Mouse (Mus musculus) NIH3T3 (cell line): ENCODE results near the gene Parg.
A peak's percentile ranks its signal among the peaks of the same experiment; 100 is the strongest.

Source experiments
- DNase-seq: peaks from one replicate; pipeline ENCODE4 v3.0.0-alpha.2; 2012; ENCODE audit warnings: low read depth

Gene Parg

GRCm38 (mm10) chr14:32179393-32180195 lies 22.2 kb upstream of the Parg start:
- no peak for DNase-seq

DNA sequence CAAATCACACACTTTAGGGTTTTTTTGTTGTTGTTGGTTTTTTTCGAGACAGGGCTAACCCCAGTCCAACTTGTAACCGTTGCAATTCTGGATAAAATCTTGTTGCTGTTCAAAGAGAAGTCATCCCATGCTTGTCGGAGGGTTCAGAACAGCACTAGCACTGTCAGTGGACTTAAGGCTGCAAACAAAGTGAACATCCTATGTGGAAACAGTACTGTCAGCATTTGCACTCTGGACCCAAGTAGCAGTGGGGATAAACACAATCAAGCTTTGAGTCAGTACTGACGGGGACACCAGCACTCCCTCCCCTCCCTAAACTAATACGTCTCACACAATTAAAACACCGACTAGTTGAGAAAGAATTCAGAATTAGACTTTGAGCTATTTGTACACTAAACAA lies 20.9 kb upstream of the Parg start:
- no peak for DNase-seq

- DNase-seq, result no peak
Observed at GRCm38 (mm10) chr14:32183846-32184245, 17.9 kb upstream of the Parg start.

DNA sequence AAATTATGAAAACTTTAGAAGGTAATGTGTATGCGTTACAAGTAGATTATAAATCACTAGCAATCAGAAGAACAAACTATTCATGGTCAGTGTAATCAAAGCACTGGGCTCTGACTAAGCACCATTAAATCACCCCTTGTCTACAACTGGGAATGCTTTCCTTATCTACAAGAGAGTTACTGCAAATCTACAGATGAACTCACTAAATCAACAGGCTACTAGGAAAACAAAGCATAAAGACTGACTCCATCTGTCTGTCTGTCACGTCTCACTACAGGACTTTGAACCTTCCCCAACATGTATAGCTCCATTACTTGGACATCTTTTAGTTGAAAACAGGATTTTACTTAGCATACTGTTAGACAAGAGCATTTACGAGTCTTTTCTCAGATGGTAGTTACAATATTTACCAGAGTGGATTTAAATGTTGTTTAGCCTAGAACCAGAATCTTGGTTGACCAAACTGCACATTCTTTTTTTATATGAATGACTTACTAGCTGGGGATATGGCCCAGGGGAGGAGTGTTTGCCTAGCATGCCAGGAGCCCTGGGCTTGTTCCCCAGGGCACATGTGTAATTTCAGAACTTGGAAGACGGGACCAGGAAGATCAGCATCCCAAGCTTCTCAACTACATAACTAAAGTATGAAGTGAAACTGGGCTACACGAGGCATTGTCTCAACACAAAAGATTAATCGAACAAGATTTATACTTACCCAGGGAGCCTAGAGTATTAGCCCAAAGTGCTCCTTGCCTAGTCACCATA lies 10.9 kb upstream of the Parg start:
- DNase-seq, result no peak

- no peak for DNase-seq
Observed at GRCm38 (mm10) chr14:32191926-32192325, 9.8 kb upstream of the Parg start.

DNA sequence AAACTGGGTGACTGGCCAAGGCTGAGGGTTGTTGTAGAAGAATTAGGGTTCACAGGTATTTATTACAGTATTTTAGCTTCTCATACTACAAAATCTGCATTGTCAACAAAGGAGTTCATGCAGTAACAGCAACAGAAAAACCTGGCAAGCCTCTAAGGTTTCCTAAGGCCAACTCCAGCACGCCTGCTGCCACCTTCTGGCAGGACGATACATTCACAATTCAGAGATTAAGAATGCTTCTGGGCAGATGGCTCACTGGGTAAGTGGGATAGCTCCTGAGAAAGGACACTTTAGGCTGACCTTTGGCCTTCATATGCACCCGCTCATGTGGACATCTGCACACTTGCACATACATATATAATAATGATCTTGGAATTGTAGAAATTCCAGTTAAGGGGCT lies 9.3 kb upstream of the Parg start:
- peak; percentile 78 for DNase-seq

GRCm38 (mm10) chr14:32193557-32193956 lies 8.2 kb upstream of the Parg start:
- DNase-seq, result peak; percentile 43

DNA sequence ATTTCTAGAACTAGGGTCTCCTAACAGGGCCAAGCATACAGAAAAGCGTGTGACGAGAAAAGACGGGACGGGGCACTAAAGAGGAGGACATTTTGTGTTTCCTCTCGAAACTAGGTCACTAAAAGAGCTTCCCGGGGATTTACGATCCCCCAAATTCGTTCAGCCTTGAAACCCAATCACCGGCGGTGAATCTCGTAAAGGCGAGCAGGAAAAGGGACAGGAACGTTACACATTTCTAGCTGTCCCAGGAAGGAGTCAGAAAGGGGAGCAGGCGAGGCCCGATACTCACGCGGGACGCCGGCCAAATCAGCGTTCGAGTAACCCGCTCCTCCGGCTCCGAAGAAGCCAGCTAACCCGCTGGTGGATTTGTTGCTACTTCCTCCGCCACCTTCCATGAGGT lies 395 bp upstream of the Parg start:
- peak; percentile 54 for DNase-seq

DNA sequence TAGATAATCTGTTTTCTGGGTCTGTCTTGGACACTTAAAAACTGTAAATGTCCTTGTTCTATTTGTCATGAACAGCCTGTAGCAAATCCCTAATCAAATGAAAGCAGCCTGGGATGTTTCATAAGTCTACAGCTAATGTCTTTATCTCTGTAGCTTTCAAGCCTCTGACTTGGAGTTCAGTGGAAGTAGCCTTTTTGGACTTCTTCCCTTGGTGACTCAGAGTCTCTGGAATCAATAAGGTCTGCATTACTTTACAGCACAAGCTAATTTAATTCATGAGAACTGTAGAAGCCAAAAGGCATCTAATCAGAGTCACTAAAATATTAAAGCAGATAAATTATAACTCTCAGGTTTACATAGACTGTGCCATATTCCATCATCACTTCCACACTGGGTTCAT lies 24.9 kb downstream of the Parg start:
- peak; percentile 65 for DNase-seq

GRCm38 (mm10) chr14:32228996-32229395 lies 27.2 kb downstream of the Parg start:
- DNase-seq, result peak; percentile 75

GRCm38 (mm10) chr14:32242401-32242800 lies 40.7 kb downstream of the Parg start:
- peak; percentile 9 for DNase-seq

- no peak for DNase-seq
Observed at GRCm38 (mm10) chr14:32246019-32246418, 44.3 kb downstream of the Parg start.

DNA sequence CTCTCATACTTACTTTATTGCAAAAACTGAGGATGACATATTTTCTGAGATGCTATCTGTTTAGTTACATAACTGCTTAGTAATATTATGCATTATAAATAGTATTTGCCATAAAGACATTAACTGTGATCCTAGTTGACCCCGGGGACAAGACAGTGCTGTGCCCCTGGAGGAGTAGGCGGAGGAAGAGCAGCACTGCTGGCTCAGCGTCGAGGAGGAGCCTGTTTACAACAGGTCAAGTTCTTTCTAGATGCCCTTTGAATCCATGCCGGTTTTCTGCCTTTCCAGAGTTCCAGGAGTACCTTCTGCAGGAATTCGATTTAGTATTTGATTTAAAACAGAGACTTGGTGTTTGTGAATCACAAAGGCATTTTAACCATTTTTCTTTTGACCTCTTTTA lies 47.9 kb downstream of the Parg start:
- DNase-seq, result no peak

DNA sequence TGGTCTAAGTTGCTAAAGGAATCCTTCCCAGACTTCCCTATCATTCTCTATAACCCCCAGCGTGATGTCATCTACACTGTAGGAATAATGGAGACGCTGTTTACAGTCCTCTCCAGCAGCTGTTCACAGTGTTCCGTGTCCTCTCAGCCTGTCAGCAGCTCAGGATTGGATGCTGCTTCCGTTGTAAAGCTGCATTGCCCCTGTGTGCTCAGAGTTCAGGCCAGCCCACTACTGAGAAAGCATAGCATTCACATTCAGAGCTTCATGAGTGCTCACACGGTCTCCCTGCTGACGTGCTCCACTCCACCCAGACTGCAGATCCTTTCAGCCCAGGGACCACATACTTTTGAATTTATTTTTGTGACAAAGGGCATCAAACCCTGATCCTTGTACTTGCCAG lies 59.1 kb downstream of the Parg start:
- DNase-seq, result no peak

DNA sequence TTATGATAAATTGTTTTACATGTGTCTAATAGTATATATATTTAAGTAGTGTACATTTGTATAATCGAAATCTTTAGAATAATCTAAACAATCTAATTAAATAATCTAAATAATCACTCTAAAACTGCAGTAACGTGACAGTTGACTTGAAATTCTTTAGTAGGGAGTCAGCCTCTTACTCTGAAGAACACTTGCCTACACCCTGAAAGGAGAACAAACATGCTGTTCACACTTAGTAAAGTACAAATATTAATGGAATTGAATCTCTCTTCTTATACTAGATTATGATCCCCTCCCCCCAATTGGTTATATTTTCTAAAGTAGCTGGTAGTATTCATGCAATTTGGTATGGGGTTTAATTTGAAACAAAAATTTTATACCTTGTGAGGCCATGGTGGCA lies 60.0 kb downstream of the Parg start:
- DNase-seq, result no peak

DNA sequence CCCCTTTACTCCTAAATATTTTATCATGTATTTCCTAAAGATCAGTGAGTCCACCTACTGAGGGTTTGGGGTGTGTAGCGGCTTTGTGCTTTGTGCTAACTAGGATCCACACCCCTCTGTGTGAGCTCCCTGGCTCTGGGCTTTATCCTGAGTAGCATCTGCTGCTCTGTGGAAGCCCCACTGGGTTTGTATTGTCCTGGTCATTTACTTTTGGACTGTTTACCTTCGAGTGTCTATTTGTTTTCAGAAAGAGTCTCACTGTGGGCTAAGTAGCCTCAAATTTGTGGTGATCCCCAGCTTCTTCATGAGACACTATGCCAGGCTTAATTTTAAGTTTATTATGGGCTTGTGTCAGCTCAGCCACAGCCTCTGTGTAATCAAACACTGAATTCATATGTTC lies 67.2 kb downstream of the Parg start:
- DNase-seq, result no peak

DNA sequence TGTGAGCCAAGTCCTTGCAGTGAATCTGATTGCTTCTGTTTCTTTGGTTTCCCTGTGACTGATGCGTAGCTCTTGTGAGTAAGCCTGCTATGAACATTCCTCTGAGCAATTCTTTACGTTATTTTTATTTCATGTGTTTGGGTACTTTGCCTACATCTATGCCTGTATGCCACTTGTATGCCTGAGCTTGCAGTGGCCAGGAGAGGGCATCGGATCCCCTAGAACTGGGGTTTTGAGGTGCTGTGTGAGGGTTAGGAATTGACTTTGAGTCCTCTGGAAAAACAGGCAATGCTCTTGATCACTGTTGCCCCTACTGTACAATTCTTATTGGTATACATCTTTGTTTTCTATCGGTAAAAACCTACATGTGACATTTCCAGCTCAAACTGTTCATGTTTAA lies 67.8 kb downstream of the Parg start:
- DNase-seq, result peak; percentile 21

- no peak for DNase-seq
Observed at GRCm38 (mm10) chr14:32301622-32302021, 99.9 kb downstream of the Parg start.

- no peak for DNase-seq
Observed at GRCm38 (mm10) chr14:32302423-32302822, 100.7 kb downstream of the Parg start.

DNA sequence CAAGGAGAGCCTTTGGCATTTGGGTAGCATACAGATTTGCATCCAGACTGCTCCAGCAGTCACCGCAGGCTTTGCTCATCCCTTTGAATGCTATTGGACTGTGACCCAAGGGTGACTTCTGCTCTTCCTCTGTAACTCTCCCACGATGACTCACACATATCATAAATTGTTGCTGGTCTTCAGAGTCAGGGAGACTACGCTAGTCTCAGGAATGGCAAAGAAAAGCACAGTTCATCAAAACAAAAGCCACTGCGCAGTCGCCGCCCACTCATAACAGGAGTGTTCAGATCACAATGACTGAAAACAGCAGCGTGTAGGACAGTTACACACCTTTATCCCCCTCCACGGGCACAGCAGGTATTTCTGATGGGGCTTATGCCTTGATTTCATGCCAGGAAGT lies 103.2 kb downstream of the Parg start:
- peak; percentile 3 for DNase-seq

DNA sequence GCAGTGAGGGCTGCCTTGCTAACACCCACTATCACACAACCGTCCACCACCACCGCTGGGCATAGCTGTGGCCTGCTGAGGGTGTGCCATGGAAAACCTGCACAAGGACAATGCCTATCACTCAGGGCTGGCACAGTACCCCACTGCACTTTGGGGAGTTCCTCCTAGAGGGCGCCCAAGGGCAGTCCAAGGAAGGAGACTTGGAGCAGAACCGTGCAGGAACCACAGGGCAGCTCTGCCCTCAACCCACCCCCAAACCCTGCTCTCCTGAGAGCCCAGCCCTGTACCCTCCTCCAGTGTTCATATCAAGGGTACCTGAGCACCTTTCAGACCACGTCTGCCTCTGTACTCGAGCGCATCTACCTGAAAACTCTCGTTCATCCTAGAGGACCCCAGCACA lies 108.1 kb downstream of the Parg start:
- peak; percentile 54 for DNase-seq

DNA sequence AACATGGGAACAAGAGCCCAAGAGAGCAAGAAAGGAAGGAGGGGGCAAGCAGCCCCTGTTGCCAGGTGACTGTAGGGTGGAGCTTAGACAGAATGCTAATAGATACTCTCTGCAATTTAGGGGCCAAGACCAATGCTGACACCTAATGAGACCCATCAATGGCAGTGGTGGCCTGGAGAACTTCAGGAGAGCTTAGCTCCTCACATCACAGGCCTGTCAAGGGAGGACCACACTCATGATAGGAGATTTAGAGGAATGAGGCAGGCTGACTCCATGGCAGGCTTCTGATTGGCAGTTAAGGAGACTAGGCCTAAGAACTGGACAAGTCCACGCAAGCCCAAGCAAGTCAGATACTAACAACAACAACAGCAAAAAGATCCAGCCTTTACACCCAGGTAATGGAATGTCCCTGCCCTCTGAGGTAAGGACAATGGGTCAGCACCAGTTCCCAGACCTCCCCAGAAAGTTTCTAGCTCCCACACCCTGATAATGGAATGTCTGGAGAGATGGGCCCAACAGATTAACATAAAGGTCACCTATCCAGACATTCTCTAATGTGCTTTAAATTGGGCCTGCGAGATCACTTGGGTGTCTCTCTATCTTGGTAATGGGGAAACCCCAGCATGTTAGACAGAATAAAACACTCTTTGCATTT lies 109.8 kb downstream of the Parg start:
- DNase-seq, result no peak

DNA sequence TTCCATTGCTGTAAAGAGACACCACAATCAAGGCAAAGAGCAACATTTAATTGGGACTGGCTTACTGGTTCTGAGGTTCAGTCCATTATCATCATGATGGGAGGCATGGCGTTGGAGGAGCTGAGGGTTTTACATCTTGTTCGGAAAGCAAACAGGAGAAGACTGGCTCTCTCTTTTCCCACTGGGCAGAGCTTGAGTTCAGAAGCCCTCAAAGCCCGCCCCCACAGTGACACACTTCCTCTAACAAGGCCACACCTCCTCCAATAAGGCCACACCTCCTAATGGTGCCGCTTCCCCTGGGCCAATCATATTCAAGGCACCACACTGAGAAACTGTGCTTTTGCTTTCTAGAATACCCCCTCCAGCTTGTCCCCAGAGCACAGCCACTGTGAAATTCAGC lies 116.1 kb downstream of the Parg start:
- peak; percentile 76 for DNase-seq
